Mouse (Mus musculus): Measurements from ENCODE around the gene Tssc4.

DNA sequence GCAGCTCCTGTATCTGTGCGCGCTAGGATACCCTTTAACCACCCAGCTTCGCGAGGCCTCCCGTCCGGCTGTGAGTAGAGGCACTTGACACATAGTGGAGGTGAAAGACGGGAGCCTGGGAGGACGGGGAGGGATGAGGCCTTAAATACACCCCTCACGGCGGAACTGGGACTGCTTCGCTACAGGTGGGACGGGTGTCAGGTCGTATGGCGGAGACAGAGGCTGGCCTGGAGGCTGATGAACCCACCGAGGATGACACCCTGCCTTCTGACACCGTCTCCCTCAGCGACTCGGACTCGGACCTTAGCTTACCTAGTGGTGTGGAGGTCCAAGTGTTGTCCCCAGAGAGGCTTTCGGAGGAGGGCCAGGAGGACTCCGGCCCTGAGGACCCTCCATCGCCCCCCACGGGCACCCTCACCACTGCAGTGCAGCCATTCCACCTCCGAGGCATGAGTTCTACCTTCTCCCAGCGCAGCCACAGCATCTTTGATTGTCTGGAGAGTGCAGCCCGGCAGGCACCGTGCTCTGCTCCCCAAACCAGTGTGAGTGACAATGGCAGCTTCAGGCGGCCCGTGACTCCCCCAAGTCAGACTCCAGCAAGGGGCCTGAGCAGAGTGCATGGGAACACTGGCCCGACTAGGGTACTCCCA, 827 bp downstream of the Tssc4 start:
- no peak for TF ChIP-seq POLR2A (IDR thresholded peaks at IDR 0.05; ENCODE audit: control insufficient read depth, extremely low read depth, insufficient read depth, low read length, poor library complexity)
- TF ChIP-seq CTCF (IDR thresholded peaks at IDR 0.05; ENCODE audit: borderline replicate concordance, control insufficient read depth, extremely low read depth, insufficient read depth, low read length, poor library complexity): no peak
